Mouse (Mus musculus): Measurements from ENCODE around the gene Sorcs3. TPM values are rescaled to one million over a fixed set of nuclear protein-coding genes. Genes with fewer than 3 reads are reported as not detected.

The Sorcs3 gene
- polyA plus RNA-seq, 1 experiment from 2014 or later = 0.18 TPM

DNA sequence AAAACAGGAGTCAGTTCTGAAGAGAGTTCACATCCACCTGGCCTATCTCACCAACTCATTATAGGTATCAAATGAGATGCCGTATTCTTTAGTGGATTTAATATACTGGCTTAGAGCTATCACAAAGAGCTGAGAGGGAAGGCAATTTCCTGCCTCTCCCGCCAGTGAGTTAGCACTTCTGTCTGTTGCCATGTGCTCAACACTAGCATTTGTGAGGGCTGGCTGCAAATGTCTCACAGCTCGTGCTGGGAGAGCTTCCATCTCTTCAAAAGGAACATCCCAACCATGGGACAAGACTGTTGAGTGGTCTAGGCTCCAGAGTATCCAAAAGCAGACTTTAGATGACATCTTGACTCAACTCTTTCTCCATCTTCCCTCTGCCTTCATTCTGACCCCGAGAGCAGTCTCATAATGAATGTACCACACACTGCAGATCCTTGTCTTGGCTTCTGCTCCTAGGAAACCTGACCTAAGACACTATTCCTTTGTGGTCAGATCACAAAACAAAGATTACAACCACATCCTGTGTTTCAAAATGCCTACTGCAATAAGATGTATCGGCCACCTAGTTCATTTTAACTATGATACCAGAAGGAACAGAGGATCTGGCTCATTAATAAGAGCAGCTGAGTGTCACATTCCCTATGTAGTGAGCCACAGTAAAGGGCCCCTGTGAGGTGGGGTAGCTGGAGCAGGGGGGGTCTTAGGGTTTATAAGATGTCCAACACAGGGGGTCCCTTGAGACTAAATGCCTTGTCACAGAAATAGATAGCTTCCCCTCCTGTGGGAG is 614.9 kb downstream of the Sorcs3 start:
- H3K36me3 ChIP-seq = no peaks in the 10 kb centered on the region
- no peak overlapping the region for H3K4me3 ChIP-seq
- WGBS (ENCODE audit: insufficient replicate concordance) = 33% methylated on average over 5 of the region's 5 CpGs
- H3K4me2 ChIP-seq = no peak overlapping the region
- H3K27me3 ChIP-seq (replicated peaks) = no peaks in the 10 kb centered on the region
- no peaks in the 10 kb centered on the region for H3K4me1 ChIP-seq
- no peaks in the 10 kb centered on the region for H3K9me3 ChIP-seq (replicated peaks)
- H3K9ac ChIP-seq = no peak overlapping the region
- H3K27ac ChIP-seq = no peak overlapping the region
- ATAC-seq = no peak

DNA sequence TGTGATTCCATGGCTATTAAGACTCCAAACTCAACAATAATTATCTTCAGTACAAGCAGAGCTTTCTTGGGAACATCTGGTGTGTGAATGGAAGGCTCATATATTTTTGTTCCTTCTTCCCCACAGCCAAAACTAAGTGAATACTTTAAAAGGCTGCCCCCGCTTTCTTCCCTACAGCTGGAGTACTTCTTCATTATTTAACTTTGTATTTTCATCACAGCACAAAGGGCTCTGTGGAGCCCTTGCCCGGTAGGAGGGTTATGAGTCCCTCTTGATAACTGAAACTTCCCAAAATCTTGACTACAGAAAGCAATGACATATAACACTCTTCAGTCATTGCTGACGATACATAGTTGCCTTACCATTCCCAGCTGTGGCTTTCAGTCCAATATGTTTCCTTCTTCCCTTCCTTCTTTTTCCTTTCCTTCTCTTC is 615.5 kb downstream of the Sorcs3 start:
- ATAC-seq = no peak
- H3K27ac ChIP-seq = no peak overlapping the region
- no peak overlapping the region for H3K4me3 ChIP-seq
- no peaks in the 10 kb centered on the region for H3K36me3 ChIP-seq
- no peak overlapping the region for H3K4me2 ChIP-seq
- H3K27me3 ChIP-seq (replicated peaks) = no peaks in the 10 kb centered on the region
- no peak overlapping the region for H3K9ac ChIP-seq
- no peaks in the 10 kb centered on the region for H3K4me1 ChIP-seq
- H3K9me3 ChIP-seq (replicated peaks) = no peaks in the 10 kb centered on the region
- 65% methylated on average over 3 of the region's 3 CpGs for WGBS (ENCODE audit: insufficient replicate concordance)

DNA sequence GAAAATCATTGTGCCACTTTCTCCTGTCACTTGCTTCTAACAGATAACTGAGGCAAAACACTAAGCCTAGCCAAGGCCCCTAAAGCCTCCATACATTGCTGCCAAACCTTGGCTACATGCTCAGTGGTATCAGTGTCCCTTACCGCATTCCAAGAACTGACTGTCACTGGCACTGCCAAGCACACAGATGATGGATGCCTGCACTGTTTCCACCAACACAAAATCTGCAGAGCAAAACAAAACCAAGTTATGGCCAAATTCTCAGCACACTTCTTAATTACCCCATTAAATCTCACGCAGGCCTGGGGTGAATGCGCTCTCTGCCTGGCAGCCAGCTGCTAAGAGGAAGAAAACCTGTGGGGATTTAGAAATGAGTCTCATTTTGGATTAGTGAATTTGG is 628.5 kb downstream of the Sorcs3 start:
- Histone ChIP-seq H3K36me3 (no peaks in the 10 kb centered on the region), H3K9me3 (replicated peaks) (0 out of 2 replicates have a peak, but pooled peaks cover 3% of the 10 kb centered on the region), H3K27me3 (replicated peaks) (no peaks in the 10 kb centered on the region), H3K4me2 (no peak overlapping the region), H3K9ac (no peak overlapping the region), H3K4me1 (no peaks in the 10 kb centered on the region), H3K27ac (no peak overlapping the region), H3K4me3 (no peak overlapping the region)
- 71% methylated on average over 3 of the region's 3 CpGs for WGBS (ENCODE audit: insufficient replicate concordance)
- no peak for ATAC-seq

GRCm38 (mm10) chr19:48839418-48839817 is 633.6 kb downstream of the Sorcs3 start:
- 54% methylated on average over 4 of the region's 4 CpGs for WGBS (ENCODE audit: insufficient replicate concordance)
- Histone ChIP-seq H3K4me3 (no peak overlapping the region), H3K9me3 (replicated peaks) (0 out of 2 replicates have a peak, but pooled peaks cover 6% of the 10 kb centered on the region), H3K4me1 (no peaks in the 10 kb centered on the region), H3K4me2 (no peak overlapping the region), H3K36me3 (no peaks in the 10 kb centered on the region), H3K27ac (no peak overlapping the region), H3K27me3 (replicated peaks) (no peaks in the 10 kb centered on the region), H3K9ac (no peak overlapping the region)
- ATAC-seq = no peak

DNA sequence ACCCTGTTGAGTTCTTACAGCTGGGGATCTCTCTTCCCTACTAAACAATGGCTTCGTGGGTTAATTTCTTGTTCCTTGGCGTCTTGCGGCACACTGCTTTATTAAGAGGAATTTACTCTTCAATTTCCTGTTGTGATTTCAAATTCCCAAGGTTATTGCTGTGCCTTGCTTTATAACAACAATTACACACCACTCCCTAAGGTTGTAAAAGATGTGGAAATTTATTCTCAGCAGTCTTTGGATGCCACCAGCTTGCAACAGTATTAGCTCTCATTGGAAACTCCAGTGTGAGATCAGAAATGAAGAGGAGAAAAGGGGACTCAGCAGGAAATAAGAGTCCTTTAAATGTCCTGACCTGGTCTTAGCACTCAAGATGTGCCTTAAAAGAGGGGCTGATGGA is 641.9 kb downstream of the Sorcs3 start:
- 73% methylated on average over 3 of the region's 3 CpGs for WGBS (ENCODE audit: insufficient replicate concordance)

GRCm38 (mm10) chr19:48850466-48850865 is 644.6 kb downstream of the Sorcs3 start:
- 58% methylated on average over 1 of the region's 1 CpGs for WGBS (ENCODE audit: insufficient replicate concordance)
- Histone ChIP-seq H3K4me2 (no peak overlapping the region), H3K9ac (no peak overlapping the region), H3K4me3 (no peak overlapping the region), H3K27me3 (replicated peaks) (no peaks in the 10 kb centered on the region), H3K36me3 (no peaks in the 10 kb centered on the region), H3K27ac (no peak overlapping the region), H3K9me3 (replicated peaks) (no peaks in the 10 kb centered on the region), H3K4me1 (no peaks in the 10 kb centered on the region)
- no peak for ATAC-seq

More for the DNA sequence above, 641.9 kb downstream of the Sorcs3 start:
- Histone ChIP-seq H3K27me3 (replicated peaks) (no peaks in the 10 kb centered on the region), H3K9ac (no peak overlapping the region), H3K36me3 (no peaks in the 10 kb centered on the region), H3K27ac (no peak overlapping the region), H3K4me1 (no peaks in the 10 kb centered on the region), H3K4me3 (no peak overlapping the region), H3K4me2 (no peak overlapping the region), H3K9me3 (replicated peaks) (0 out of 2 replicates have a peak, but pooled peaks cover 3% of the 10 kb centered on the region)
- ATAC-seq = no peak
